In genomic region chr17:26887926-26888325, GRCm38 (mm10) we compare ENCODE assay signal across 23 mouse cellular contexts. TPM values are rescaled to one million over a fixed set of nuclear protein-coding genes. Genes with fewer than 3 reads are reported as not detected.
DNase-seq lines count a peak whose midpoint lies in the region; ATAC-seq and TF ChIP-seq lines count a peak whose summit lies in the region.
"Had no signal": no experiment of that assay in that cellular context is flagged by ENCODE, and none has a peak within 500 bp of the region (broad histone marks: within the 10 kb centered on the region; RNA-seq: fewer than 3 reads in every experiment).

No protein-coding gene starts in this region.

- peak overlapping the region; percentile 59; the same call in 1 of the 2 replicates for H3K9ac ChIP-seq in heart, embryonic 13.5 days
- H3K9ac ChIP-seq in lung, postnatal 0 days (replicated peaks; ENCODE audit: low read depth), result no peak overlapping the region
- H3K9ac ChIP-seq in midbrain, postnatal 0 days (replicated peaks; ENCODE audit: low read length, poor library complexity, severe bottlenecking), result no peak overlapping the region
- H3K9ac ChIP-seq: hindbrain, embryonic 14.5 days; liver, embryonic 12.5 days; midbrain, embryonic 12.5 days; stomach, embryonic 15.5 days had no signal

- H3K4me2 ChIP-seq in heart, embryonic 13.5 days, result no peak overlapping the region
- H3K4me2 ChIP-seq in lung, postnatal 0 days (replicated peaks; ENCODE audit: low read depth, low read length), result no peak overlapping the region
- H3K4me2 ChIP-seq in midbrain, postnatal 0 days (ENCODE audit: low read depth, low read length, poor library complexity, severe bottlenecking), result no peak overlapping the region
- H3K4me2 ChIP-seq: hindbrain, embryonic 14.5 days; liver, embryonic 12.5 days; midbrain, embryonic 12.5 days; stomach, embryonic 15.5 days had no signal

- DNase-seq in heart, postnatal 25 days (ENCODE audit: low spot score), result no peak
- peak; percentile 60 for DNase-seq in lung, postnatal 0 days (ENCODE audit: low spot score)
- no peak for DNase-seq in lung, adult 18-20 months
- peak; percentile 29 for DNase-seq in brain, embryonic 14.5 days (ENCODE audit: low read depth)
- DNase-seq in cerebellum, adult 18-20 months, result no peak
- no peak for DNase-seq in midbrain, postnatal 0 days (ENCODE audit: low spot score)
- DNase-seq: cerebellum, postnatal 14 days; lung, postnatal 10 days; right cerebral cortex, adult 18-20 months had no signal

- H3K9me3 ChIP-seq in heart, embryonic 13.5 days, result no peaks in the 10 kb centered on the region
- H3K9me3 ChIP-seq in lung, postnatal 0 days (ENCODE audit: low read length), result no peaks in the 10 kb centered on the region
- no peaks in the 10 kb centered on the region for H3K9me3 ChIP-seq in midbrain, postnatal 0 days (ENCODE audit: low read length)
- H3K9me3 ChIP-seq: liver, embryonic 12.5 days; midbrain, embryonic 12.5 days; stomach, embryonic 15.5 days had no signal

- no peak for TF ChIP-seq CTCF in lung, postnatal 0 days (IDR thresholded peaks at IDR 0.05)
- TF ChIP-seq CTCF in brain, embryonic 14.5 days (IDR thresholded peaks at IDR 0.05; ENCODE audit: borderline replicate concordance, extremely low read depth, insufficient read depth, insufficient read length), result no peak
- no peak for TF ChIP-seq CTCF in midbrain, postnatal 0 days (IDR thresholded peaks at IDR 0.05)

- peak overlapping the region; percentile 75 for H3K27ac ChIP-seq in heart, embryonic 13.5 days (replicated peaks)
- H3K27ac ChIP-seq in lung, postnatal 0 days (ENCODE audit: low read length), result no peak overlapping the region
- no peak overlapping the region for H3K27ac ChIP-seq in midbrain, postnatal 0 days (ENCODE audit: low read depth, low read length)
- H3K27ac ChIP-seq: hindbrain, embryonic 14.5 days; liver, embryonic 12.5 days; midbrain, embryonic 12.5 days; stomach, embryonic 15.5 days had no signal

- ATAC-seq in heart, embryonic 13.5 days (ENCODE audit: extremely low read depth, insufficient number of reproducible peaks, low FRiP score, low TSS enrichment), result no peak
- ATAC-seq in lung, postnatal 0 days, result peak; percentile 5; the same call in 1 of the 2 replicates
- no peak for ATAC-seq in midbrain, postnatal 0 days (ENCODE audit: low FRiP score)
- ATAC-seq: forebrain, embryonic 14.5 days; intestine, postnatal 0 days; liver, embryonic 12.5 days; Patski had no signal

- no peak for TF ChIP-seq EP300 in lung, postnatal 0 days (IDR thresholded peaks at IDR 0.05)

- TF ChIP-seq POLR2A in brain, embryonic 14.5 days (IDR thresholded peaks at IDR 0.05; ENCODE audit: borderline replicate concordance, extremely low read depth, insufficient read depth, insufficient read length, poor library complexity, severe bottlenecking), result no peak

- no peaks in the 10 kb centered on the region for H3K36me3 ChIP-seq in heart, embryonic 13.5 days
- no peaks in the 10 kb centered on the region for H3K36me3 ChIP-seq in lung, postnatal 0 days (ENCODE audit: insufficient read depth, low read length)
- no peaks in the 10 kb centered on the region for H3K36me3 ChIP-seq in midbrain, postnatal 0 days (ENCODE audit: insufficient read depth, low read length)
- H3K36me3 ChIP-seq: liver, embryonic 12.5 days; midbrain, embryonic 12.5 days; stomach, embryonic 15.5 days had no signal

- no peak overlapping the region for H3K4me3 ChIP-seq in heart, embryonic 13.5 days
- no peak overlapping the region for H3K4me3 ChIP-seq in lung, postnatal 0 days (ENCODE audit: low read depth, low read length)
- H3K4me3 ChIP-seq in midbrain, postnatal 0 days (ENCODE audit: low read depth, low read length), result no peak overlapping the region
- H3K4me3 ChIP-seq: liver, embryonic 12.5 days; midbrain, embryonic 12.5 days; stomach, embryonic 15.5 days had no signal

- no peaks in the 10 kb centered on the region for H3K27me3 ChIP-seq in heart, embryonic 13.5 days (replicated peaks)
- no peaks in the 10 kb centered on the region for H3K27me3 ChIP-seq in lung, postnatal 0 days (replicated peaks; ENCODE audit: insufficient read depth, low read length)
- no peaks in the 10 kb centered on the region for H3K27me3 ChIP-seq in midbrain, postnatal 0 days (ENCODE audit: insufficient read depth, low read length)
- H3K27me3 ChIP-seq: CH12.LX, Patski had no signal

- 9% methylated on average over 3 of the region's 3 CpGs for WGBS in heart, embryonic 13.5 days
- 15% methylated on average over 3 of the region's 3 CpGs for WGBS in lung, postnatal 0 days
- 28% methylated on average over 3 of the region's 3 CpGs for WGBS in midbrain, postnatal 0 days

- peaks cover 76% of the 10 kb centered on the region for H3K4me1 ChIP-seq in heart, embryonic 13.5 days
- peaks cover 12% of the 10 kb centered on the region; the same call in 1 of the 2 replicates for H3K4me1 ChIP-seq in lung, postnatal 0 days (ENCODE audit: insufficient read depth, low read depth, low read length)
- H3K4me1 ChIP-seq in midbrain, postnatal 0 days (ENCODE audit: insufficient read depth, low read length), result no peaks in the 10 kb centered on the region

- intact Hi-C loops in heart, postnatal 25 days (cut with DNase I), result loop anchor here (2.0 to 5.0 kb wide), 2 partner anchors 93 to 426 kb away; no protein-coding TSS in a partner anchor

RNA-seq across cellular contexts. Expression of gene Kifc5b, which starts 29.0 kb away (rescaled TPM):
- 6.3 and 7.0 TPM in 2 replicates for polyA plus RNA-seq in heart, embryonic 13.5 days (2015; fragmentation: Nextera tagmentation; extraction: Ambion mirVana)
- under 1 TPM; 0.44 to 0.48 TPM for total RNA-seq in heart, postnatal 25 days (2021)
- polyA plus RNA-seq in lung, postnatal 0 days (2015; fragmentation: Nextera tagmentation; extraction: Ambion mirVana), result 0.35 and 0.44 TPM in 2 replicates
- polyA plus RNA-seq in brain, embryonic 14.5 days (2012; rRNA removed), result 9.9 and 15.7 TPM in 2 replicates
- 1.9 and 4.7 TPM in 2 replicates for total RNA-seq in midbrain, postnatal 0 days (2014; rRNA removed)
- 1.6 and 1.9 TPM in 2 replicates for polyA plus RNA-seq in midbrain, postnatal 0 days (2015; fragmentation: Nextera tagmentation; extraction: Ambion mirVana)

RNA-seq across cellular contexts. Expression of gene Nkx2-5, which starts 43.1 kb away (rescaled TPM):
- polyA plus RNA-seq in heart, embryonic 13.5 days (2015; fragmentation: Nextera tagmentation; extraction: Ambion mirVana), result 136 and 142 TPM in 2 replicates
- 10 to 100 TPM; 79.5 to 91.8 TPM for total RNA-seq in heart, postnatal 25 days (2021)
- 0.38 and 1.2 TPM in 2 replicates for polyA plus RNA-seq in lung, postnatal 0 days (2015; fragmentation: Nextera tagmentation; extraction: Ambion mirVana)
- polyA plus RNA-seq in brain, embryonic 14.5 days (2012; rRNA removed), result 0.04 TPM in 1 of 2 replicates, not detected in the other
- not detected in 2 replicates for total RNA-seq in midbrain, postnatal 0 days (2014; rRNA removed)
- polyA plus RNA-seq in midbrain, postnatal 0 days (2015; fragmentation: Nextera tagmentation; extraction: Ambion mirVana), result not detected in 2 replicates
- total RNA-seq: adrenal gland, adult 18-20 months; CH12.LX; gastrocnemius, postnatal 4 days; layer of hippocampus, postnatal 25 days; left cerebral cortex, postnatal 25 days had no signal
- polyA plus RNA-seq: forebrain, embryonic 14.5 days; hindbrain, embryonic 14.5 days; large intestine, adult 2 months; midbrain, embryonic 12.5 days; Patski had no signal

RNA-seq across cellular contexts. Expression of gene Phf1, which starts 44.9 kb away (rescaled TPM):
- 8.4 and 9.2 TPM in 2 replicates for polyA plus RNA-seq in heart, embryonic 13.5 days (2015; fragmentation: Nextera tagmentation; extraction: Ambion mirVana)
- 10 to 100 TPM; 10.8 to 12.3 TPM for total RNA-seq in heart, postnatal 25 days (2021)
- polyA plus RNA-seq in lung, postnatal 0 days (2015; fragmentation: Nextera tagmentation; extraction: Ambion mirVana), result 15.2 and 16.2 TPM in 2 replicates
- 50.0 and 66.4 TPM in 2 replicates for polyA plus RNA-seq in brain, embryonic 14.5 days (2012; rRNA removed)
- 48.7 and 53.5 TPM in 2 replicates for total RNA-seq in midbrain, postnatal 0 days (2014; rRNA removed)
- polyA plus RNA-seq in midbrain, postnatal 0 days (2015; fragmentation: Nextera tagmentation; extraction: Ambion mirVana), result 32.8 and 35.8 TPM in 2 replicates

RNA-seq across cellular contexts. Expression of gene Cuta, which starts 51.4 kb away (rescaled TPM):
- polyA plus RNA-seq in heart, embryonic 13.5 days (2015; fragmentation: Nextera tagmentation; extraction: Ambion mirVana), result 152 and 169 TPM in 2 replicates
- 10 to 100 TPM; 91.4 to 92.5 TPM for total RNA-seq in heart, postnatal 25 days (2021)
- polyA plus RNA-seq in lung, postnatal 0 days (2015; fragmentation: Nextera tagmentation; extraction: Ambion mirVana), result 179 and 180 TPM in 2 replicates
- polyA plus RNA-seq in brain, embryonic 14.5 days (2012; rRNA removed), result 88.9 and 145 TPM in 2 replicates
- 49.6 and 55.6 TPM in 2 replicates for total RNA-seq in midbrain, postnatal 0 days (2014; rRNA removed)
- 136 and 143 TPM in 2 replicates for polyA plus RNA-seq in midbrain, postnatal 0 days (2015; fragmentation: Nextera tagmentation; extraction: Ambion mirVana)

RNA-seq across cellular contexts. Expression of gene Syngap1, which starts 53.1 kb away (rescaled TPM):
- 1.3 and 2.0 TPM in 2 replicates for polyA plus RNA-seq in heart, embryonic 13.5 days (2015; fragmentation: Nextera tagmentation; extraction: Ambion mirVana)
- total RNA-seq in heart, postnatal 25 days (2021), result 1 to 10 TPM; 5.3 to 5.5 TPM
- 1.0 and 1.4 TPM in 2 replicates for polyA plus RNA-seq in lung, postnatal 0 days (2015; fragmentation: Nextera tagmentation; extraction: Ambion mirVana)
- polyA plus RNA-seq in brain, embryonic 14.5 days (2012; rRNA removed), result 120 and 136 TPM in 2 replicates
- 77.0 and 90.3 TPM in 2 replicates for total RNA-seq in midbrain, postnatal 0 days (2014; rRNA removed)
- 3.6 and 6.1 TPM in 2 replicates for polyA plus RNA-seq in midbrain, postnatal 0 days (2015; fragmentation: Nextera tagmentation; extraction: Ambion mirVana)

Comparison
In these comparisons a context has a peak if more than half of its experiments do, and no peak if none do; other contexts are left out.
1. DNase-seq: peak in lung, postnatal 0 days (single experiment) and brain, embryonic 14.5 days (single experiment); none in heart, postnatal 25 days (single experiment), lung, adult 18-20 months (0 of 2), cerebellum, adult 18-20 months (0 of 2) and midbrain, postnatal 0 days (single experiment).
2. RNA of gene Nkx2-5, which starts 43.1 kb away (polyA plus RNA-seq): 136 to 142 TPM in heart, embryonic 13.5 days; 0.38 to 1.2 TPM in lung, postnatal 0 days, 0.04 TPM in brain, embryonic 14.5 days and not detected in midbrain, postnatal 0 days; every median in the first group is over 10 times any median in the second.